Mouse (Mus musculus): ENCODE results near the gene Gm45837. TPM values are rescaled to one million over a fixed set of nuclear protein-coding genes. Genes with fewer than 3 reads are reported as not detected.

Gm45837 gene
- total and polyA plus RNA-seq, 2 experiments from 2014 or later = not detected

DNA sequence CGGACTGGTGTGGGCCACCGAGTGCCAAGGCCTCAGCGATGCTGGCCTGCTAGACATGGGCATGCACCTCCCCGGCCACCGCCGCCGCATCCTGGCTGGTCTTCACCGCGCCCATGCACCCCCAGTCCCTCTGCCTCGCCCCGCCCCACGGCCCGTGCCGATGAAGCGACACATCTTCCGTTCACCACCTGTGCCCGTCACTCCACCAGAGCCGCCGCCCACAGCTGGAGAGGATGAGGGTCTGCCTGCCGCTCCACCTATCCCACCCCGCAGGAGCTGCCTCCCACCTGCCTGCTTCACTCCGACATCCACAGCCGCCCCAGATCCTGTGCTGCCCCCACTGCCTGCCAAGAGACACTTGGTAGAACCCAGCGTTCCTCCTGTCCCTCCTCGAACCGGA, 37.6 kb upstream of the Gm45837 start:
- no peak overlapping the region for H3K4me2 ChIP-seq (ENCODE audit: low read depth)
- no peak for DNase-seq

DNA sequence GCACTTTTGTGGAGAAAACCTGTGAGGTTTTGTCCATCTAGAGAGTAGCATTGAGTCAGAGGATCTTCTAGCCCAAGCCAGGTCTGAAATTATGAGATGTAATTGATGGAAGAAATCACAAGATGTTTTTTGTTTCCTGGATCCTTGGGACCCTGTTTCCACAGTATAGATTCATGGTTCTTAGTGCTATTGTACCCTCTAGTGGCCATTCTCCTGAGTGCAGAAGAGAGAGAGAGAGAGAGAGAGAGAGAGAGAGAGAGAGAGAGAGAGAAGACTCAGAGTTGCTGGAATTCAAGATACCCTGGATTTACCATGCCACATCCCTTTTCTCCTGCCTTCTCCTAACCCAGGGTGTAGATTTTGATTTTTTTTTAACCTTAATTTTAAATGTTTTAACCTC, 36.5 kb upstream of the Gm45837 start:
- H3K9me3 ChIP-seq (ENCODE audit: low read length) = no peaks in the 10 kb centered on the region
- H3K4me2 ChIP-seq (ENCODE audit: low read depth) = no peak overlapping the region
- no peaks in the 10 kb centered on the region for H3K36me3 ChIP-seq (ENCODE audit: insufficient read depth)
- DNase-seq (peak; percentile 81), ATAC-seq (peak; percentile 85)
- H3K4me1 ChIP-seq (ENCODE audit: insufficient read depth) = no peaks in the 10 kb centered on the region
- TF ChIP-seq CTCF (IDR thresholded peaks at IDR 0.05; ENCODE audit: low read depth) = peak; percentile 91
- H3K27ac ChIP-seq (ENCODE audit: low read depth, low read length) = no peak overlapping the region
- no peak overlapping the region for H3K4me3 ChIP-seq (ENCODE audit: low read depth, low read length)
- no peak overlapping the region for H3K9ac ChIP-seq
- no peaks in the 10 kb centered on the region for H3K27me3 ChIP-seq (ENCODE audit: insufficient read depth, low read length)

More for the DNA sequence above, 37.6 kb upstream of the Gm45837 start:
- Histone ChIP-seq H3K27ac (ENCODE audit: low read depth, low read length) (no peak overlapping the region), H3K36me3 (ENCODE audit: insufficient read depth) (no peaks in the 10 kb centered on the region), H3K27me3 (ENCODE audit: insufficient read depth, low read length) (no peaks in the 10 kb centered on the region), H3K4me3 (ENCODE audit: low read depth, low read length) (no peak overlapping the region), H3K4me1 (ENCODE audit: insufficient read depth) (no peaks in the 10 kb centered on the region), H3K9me3 (ENCODE audit: low read length) (no peaks in the 10 kb centered on the region), H3K9ac (no peak overlapping the region)
- TF ChIP-seq CTCF (IDR thresholded peaks at IDR 0.05; ENCODE audit: low read depth) = no peak
- 93% methylated on average over 26 of the region's 26 CpGs for WGBS
- no peak for ATAC-seq

DNA sequence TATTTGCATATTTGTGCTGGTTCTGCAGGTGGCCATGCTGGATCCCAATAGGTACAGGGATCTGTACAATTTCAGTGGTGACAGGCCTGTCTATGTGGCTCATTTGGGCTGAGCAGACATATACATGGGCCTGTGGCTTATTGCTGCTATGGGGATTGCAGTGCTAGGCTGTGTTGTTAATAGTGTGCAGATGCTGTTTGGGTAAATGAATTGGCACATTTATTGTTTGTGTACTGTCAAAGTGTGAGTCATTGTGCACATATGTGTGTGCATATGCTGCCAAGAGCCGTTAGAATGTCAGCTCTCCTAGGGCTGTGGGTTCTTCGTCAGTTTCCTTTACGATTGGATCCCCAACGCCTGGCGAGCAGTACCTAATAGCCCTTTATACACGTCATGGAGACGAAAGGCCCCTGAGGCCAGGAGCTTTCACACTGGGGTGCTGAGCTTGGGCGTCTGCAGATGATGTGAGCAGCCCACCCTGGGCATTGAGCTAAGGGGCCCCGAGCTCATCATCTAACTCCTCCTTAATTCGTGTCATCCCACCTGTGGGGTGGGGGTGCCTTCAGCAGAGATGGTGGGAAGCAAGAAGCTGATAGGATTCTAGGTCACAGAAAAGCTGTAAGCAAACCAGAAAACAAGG, 33.9 kb upstream of the Gm45837 start:
- H3K27me3 ChIP-seq (ENCODE audit: insufficient read depth, low read length) = no peaks in the 10 kb centered on the region
- no peaks in the 10 kb centered on the region for H3K4me1 ChIP-seq (ENCODE audit: insufficient read depth)
- 50% methylated on average over 10 of the region's 10 CpGs for whole genome bisulfite sequencing
- H3K36me3 ChIP-seq (ENCODE audit: insufficient read depth) = no peaks in the 10 kb centered on the region
- ATAC-seq = peak; percentile 47
- no peaks in the 10 kb centered on the region for H3K9me3 ChIP-seq (ENCODE audit: low read length)
- H3K4me3 ChIP-seq (ENCODE audit: low read depth, low read length) = no peak overlapping the region
- no peak overlapping the region for H3K4me2 ChIP-seq (ENCODE audit: low read depth)
- peak; percentile 38 for DNase-seq
- no peak overlapping the region for H3K27ac ChIP-seq (ENCODE audit: low read depth, low read length)
- H3K9ac ChIP-seq = no peak overlapping the region
- no peak for TF ChIP-seq CTCF (IDR thresholded peaks at IDR 0.05; ENCODE audit: low read depth)

DNA sequence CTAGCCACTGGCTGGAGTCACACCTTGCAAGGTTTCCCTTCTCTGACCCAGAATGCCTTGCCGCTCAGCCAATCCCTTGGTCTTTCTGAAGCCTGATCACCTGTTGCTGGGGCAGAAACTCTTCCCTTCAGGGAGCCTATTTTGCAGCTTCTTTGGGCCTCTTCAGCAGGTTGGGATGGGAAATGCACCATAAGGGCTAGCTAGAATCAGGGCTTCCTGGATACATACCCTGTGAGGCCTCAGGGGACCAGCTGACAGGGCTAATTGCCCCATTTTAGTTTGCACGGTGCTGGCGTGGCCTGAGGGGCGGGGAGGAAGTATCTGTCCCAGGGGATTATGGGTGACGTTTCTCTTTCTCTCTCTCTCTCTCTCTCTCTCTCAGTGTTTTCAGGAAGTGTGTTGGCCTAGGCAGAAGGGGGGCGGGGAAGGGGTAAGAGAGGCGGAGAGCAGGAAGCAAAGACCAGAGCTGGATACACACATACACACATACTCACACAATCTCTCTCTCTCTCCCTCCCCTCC, 32.9 kb upstream of the Gm45837 start:
- DNase-seq (peak; percentile 26), ATAC-seq (peak; percentile 62)
- Histone ChIP-seq H3K36me3 (ENCODE audit: insufficient read depth) (no peaks in the 10 kb centered on the region), H3K27ac (ENCODE audit: low read depth, low read length) (no peak overlapping the region), H3K4me1 (ENCODE audit: insufficient read depth) (no peaks in the 10 kb centered on the region), H3K27me3 (ENCODE audit: insufficient read depth, low read length) (no peaks in the 10 kb centered on the region), H3K4me2 (ENCODE audit: low read depth) (peak overlapping the region; percentile 8; the same call in 1 of the 2 replicates), H3K9me3 (ENCODE audit: low read length) (no peaks in the 10 kb centered on the region), H3K4me3 (ENCODE audit: low read depth, low read length) (no peak overlapping the region), H3K9ac (no peak overlapping the region)
- WGBS = 26% methylated on average over 6 of the region's 7 CpGs
- no peak for TF ChIP-seq CTCF (IDR thresholded peaks at IDR 0.05; ENCODE audit: low read depth)

DNA sequence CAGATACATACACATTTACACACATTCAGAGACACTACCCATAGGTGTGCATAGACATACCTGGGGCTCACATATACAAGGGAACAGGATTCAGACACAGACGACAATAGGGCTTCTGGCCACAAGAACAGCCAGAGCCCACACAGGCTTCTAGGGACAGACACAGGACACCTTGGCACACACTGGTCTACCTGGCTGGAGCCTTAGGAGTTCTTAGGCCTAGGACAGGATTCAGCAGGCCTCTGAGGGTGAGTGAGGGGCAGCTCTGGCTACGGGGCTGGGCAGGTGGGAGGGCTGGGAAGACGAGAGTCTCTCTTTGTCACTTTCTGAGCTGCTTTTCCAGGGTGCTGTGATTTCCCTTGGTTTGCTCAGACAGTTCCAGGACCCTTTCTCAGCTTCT, 32.4 kb upstream of the Gm45837 start:
- Histone ChIP-seq H3K36me3 (ENCODE audit: insufficient read depth) (no peaks in the 10 kb centered on the region), H3K4me2 (ENCODE audit: low read depth) (peak overlapping the region; percentile 8; the same call in 1 of the 2 replicates), H3K27me3 (ENCODE audit: insufficient read depth, low read length) (no peaks in the 10 kb centered on the region), H3K27ac (ENCODE audit: low read depth, low read length) (no peak overlapping the region), H3K9me3 (ENCODE audit: low read length) (no peaks in the 10 kb centered on the region), H3K4me1 (ENCODE audit: insufficient read depth) (no peaks in the 10 kb centered on the region), H3K9ac (0 out of 2 replicates have a peak overlapping the region, but pooled peaks have one; percentile 18), H3K4me3 (ENCODE audit: low read depth, low read length) (no peak overlapping the region)
- DNase-seq (no peak), ATAC-seq (no peak)
- TF ChIP-seq CTCF (IDR thresholded peaks at IDR 0.05; ENCODE audit: low read depth) = no peak
- WGBS = 54% methylated on average over 3 of the region's 3 CpGs

DNA sequence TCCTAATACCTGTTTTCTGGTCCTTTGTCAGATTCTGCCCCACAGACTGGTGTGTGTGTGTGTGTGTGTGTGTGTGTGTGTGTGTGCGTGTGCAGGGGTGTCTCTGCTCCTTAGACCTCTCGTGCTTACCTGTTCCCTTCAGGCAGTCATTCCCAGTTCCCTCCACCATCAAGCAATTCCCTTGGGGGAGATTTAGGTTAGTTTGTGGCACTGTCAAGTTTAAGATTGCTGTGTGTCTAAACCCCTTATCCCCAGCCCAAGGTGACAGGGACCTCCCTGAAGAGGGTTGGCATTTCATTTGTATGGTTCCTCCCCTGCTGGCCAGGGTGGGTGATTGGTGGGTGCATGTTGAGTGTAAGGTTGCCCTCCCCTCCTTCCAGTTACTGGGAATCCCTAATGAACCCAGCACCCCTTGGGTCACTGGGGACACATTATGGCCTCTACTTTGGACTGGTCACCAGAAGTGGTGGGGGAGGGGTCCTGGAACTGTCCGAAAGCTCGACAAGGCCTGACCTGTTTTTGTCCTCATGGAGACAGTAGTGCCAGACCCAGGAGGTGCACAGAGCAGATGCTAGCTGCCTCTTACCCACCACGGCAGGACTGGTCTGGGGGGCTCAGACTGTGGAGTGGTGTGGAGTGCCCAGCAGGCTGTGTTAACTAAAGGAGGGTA, 31.8 kb upstream of the Gm45837 start:
- TF ChIP-seq CTCF (IDR thresholded peaks at IDR 0.05; ENCODE audit: low read depth) = no peak
- Histone ChIP-seq H3K4me3 (ENCODE audit: low read depth, low read length) (no peak overlapping the region), H3K27me3 (ENCODE audit: insufficient read depth, low read length) (no peaks in the 10 kb centered on the region), H3K9me3 (ENCODE audit: low read length) (no peaks in the 10 kb centered on the region), H3K27ac (ENCODE audit: low read depth, low read length) (no peak overlapping the region), H3K4me1 (ENCODE audit: insufficient read depth) (no peaks in the 10 kb centered on the region), H3K36me3 (ENCODE audit: insufficient read depth) (no peaks in the 10 kb centered on the region), H3K4me2 (ENCODE audit: low read depth) (no peak overlapping the region; the same call in 1 of the 2 replicates), H3K9ac (no peak overlapping the region)
- no peak for ATAC-seq
- 71% methylated on average over 5 of the region's 5 CpGs for WGBS
- DNase-seq = no peak

DNA sequence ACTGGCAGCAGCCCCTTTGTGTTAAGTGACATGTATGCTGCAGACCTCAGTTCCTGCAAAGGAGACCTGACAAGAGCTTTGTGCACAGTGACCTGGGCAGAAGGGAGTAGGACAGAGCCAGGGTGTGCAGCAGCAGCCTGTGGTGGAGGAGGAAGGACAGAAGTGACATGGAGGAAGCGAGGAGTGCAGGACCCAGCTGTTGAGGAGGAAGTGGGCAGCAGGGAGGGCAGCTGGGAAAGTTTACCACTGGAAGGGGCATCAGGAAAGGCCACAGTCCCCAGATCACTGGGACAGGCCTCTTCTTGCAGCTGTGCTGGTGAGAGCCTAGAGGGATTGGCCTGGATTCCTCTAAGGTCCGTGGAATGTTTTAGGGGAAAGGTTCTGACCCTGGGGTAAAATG, 31.0 kb upstream of the Gm45837 start:
- TF ChIP-seq CTCF (IDR thresholded peaks at IDR 0.05; ENCODE audit: low read depth) = no peak
- Histone ChIP-seq H3K4me1 (ENCODE audit: insufficient read depth) (no peaks in the 10 kb centered on the region), H3K27ac (ENCODE audit: low read depth, low read length) (no peak overlapping the region), H3K9ac (no peak overlapping the region), H3K27me3 (ENCODE audit: insufficient read depth, low read length) (no peaks in the 10 kb centered on the region), H3K9me3 (ENCODE audit: low read length) (no peaks in the 10 kb centered on the region), H3K4me3 (ENCODE audit: low read depth, low read length) (no peak overlapping the region), H3K4me2 (ENCODE audit: low read depth) (no peak overlapping the region), H3K36me3 (ENCODE audit: insufficient read depth) (no peaks in the 10 kb centered on the region)
- DNase-seq (no peak), ATAC-seq (no peak)
- WGBS = 84% methylated on average over 2 of the region's 2 CpGs

Measured in forebrain, postnatal 0 days (tissue).